Mouse (Mus musculus): ENCODE data around the gene Sh3rf3. TPM values are rescaled to one million over a fixed set of nuclear protein-coding genes. Genes with fewer than 3 reads are reported as not detected.

The Sh3rf3 gene
- total RNA-seq, 2 experiments from 2014 or later = 34.3 to 37.3 TPM

DNA sequence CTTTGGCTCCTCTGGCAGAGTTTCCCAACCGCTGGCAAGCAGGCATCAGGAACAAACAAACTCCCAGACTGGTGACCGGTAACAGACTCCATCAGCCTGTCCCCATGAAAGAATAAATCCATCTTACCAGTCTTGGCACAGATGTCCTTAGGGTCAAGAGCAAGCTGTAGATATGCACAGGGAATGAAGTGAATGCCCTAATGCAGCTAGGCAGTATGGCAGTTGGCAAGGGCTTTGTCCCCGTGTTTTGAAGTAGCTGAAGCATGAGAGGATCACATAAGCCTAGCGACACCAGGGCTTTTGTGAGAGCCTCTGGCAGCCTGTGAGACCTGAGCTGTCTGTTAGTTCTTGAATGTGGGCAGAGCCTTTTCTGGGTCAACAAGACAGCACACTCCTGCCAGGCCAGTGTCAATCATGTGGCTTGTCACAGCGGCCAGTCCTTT lies 93.9 kb downstream of the Sh3rf3 start:
- DNase-seq (ENCODE audit: extremely low spot score in 1 of 2, low spot score in 1 of 2) = no peak

- DNase-seq (ENCODE audit: extremely low spot score in 1 of 2, low spot score in 1 of 2) = no peak
Measured at GRCm38 (mm10) chr10:58908451-58908850, 95.3 kb downstream of the Sh3rf3 start.

- DNase-seq (ENCODE audit: extremely low spot score in 1 of 2, low spot score in 1 of 2) = no peak
Measured at GRCm38 (mm10) chr10:58915301-58916245, 102.4 kb downstream of the Sh3rf3 start.

- no peak for DNase-seq (ENCODE audit: extremely low spot score in 1 of 2, low spot score in 1 of 2)
Measured at GRCm38 (mm10) chr10:58921643-58922188, 108.6 kb downstream of the Sh3rf3 start.

DNA sequence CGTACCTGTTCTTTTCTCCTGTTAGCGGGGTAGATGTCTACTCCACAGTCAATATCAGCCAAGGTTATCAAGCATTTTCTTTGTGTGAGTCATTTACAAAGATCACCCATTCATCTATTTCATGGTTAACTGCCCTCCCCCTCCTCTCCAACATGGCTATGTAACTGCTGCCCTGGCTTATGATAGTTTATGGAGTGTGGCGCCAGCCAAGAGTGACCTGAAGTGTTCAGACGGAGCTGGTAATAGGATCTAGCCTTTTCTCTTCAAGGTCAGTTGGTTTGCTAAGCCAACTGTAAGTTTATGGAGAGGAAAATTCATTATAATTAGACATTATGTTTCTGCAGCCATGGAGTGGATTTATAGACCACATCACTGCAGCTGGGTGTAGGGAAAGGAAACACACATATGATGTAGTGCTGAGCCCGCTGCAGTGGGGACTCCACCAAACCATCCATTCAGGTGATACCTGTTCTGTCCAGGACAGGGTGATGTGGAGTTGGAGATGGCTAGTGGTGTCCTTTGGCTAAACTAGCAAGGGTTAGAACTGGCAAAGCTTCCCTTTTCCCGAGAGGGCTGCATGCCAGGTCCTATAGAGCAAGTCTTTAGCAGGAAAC lies 109.2 kb downstream of the Sh3rf3 start:
- no peak for DNase-seq (ENCODE audit: extremely low spot score in 1 of 2, low spot score in 1 of 2)

GRCm38 (mm10) chr10:58922993-58923392 lies 109.8 kb downstream of the Sh3rf3 start:
- DNase-seq (ENCODE audit: extremely low spot score in 1 of 2, low spot score in 1 of 2) = no peak

- no peak for DNase-seq (ENCODE audit: extremely low spot score in 1 of 2, low spot score in 1 of 2)
Measured at GRCm38 (mm10) chr10:58926578-58926977, 113.4 kb downstream of the Sh3rf3 start.

- DNase-seq (ENCODE audit: extremely low spot score in 1 of 2, low spot score in 1 of 2) = no peak
Measured at GRCm38 (mm10) chr10:58928952-58929442, 115.8 kb downstream of the Sh3rf3 start.

- no peak for DNase-seq (ENCODE audit: extremely low spot score in 1 of 2, low spot score in 1 of 2)
Measured at GRCm38 (mm10) chr10:58932151-58932773, 119.1 kb downstream of the Sh3rf3 start.

DNA sequence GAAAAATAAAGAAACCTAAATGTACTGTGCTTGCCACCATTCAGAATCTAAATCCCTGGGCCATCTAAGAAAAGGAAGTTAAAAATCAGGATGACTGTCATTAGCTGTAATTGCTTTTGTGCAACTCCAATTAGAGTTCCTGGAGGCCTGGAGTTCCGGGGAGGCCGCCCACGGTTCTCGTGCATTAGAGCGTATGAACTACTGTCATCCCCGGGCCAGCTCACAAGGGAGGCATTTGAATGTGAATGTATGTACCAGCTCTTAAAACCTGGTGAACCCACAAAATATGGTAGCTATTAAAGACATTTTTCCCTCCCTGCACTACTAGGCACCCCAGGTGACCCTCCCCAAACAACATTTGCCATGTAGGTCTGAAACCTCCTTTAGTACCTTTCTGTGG lies 122.4 kb downstream of the Sh3rf3 start:
- DNase-seq (ENCODE audit: extremely low spot score in 1 of 2, low spot score in 1 of 2) = no peak

DNA sequence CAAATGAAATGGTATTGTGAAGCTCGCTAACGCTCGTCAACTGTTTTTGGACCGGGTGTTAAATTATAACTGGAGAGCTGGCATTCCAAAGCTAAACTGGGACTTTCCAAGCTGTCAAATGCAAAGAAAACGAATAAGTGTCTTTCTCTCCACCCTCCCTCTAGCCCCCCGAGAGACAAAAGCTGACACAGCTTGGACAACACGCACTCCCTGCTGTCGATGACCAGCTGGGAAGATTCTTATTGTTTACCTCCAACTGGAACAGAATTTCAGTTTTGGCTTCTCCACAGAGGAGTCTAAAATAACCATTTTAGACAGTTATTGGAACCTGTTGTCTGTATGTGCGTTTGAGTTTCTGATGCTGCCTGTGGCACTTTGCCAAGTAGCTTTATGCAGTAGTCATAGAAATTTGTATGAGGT lies 123.3 kb downstream of the Sh3rf3 start:
- DNase-seq (ENCODE audit: extremely low spot score in 1 of 2, low spot score in 1 of 2) = no peak

DNA sequence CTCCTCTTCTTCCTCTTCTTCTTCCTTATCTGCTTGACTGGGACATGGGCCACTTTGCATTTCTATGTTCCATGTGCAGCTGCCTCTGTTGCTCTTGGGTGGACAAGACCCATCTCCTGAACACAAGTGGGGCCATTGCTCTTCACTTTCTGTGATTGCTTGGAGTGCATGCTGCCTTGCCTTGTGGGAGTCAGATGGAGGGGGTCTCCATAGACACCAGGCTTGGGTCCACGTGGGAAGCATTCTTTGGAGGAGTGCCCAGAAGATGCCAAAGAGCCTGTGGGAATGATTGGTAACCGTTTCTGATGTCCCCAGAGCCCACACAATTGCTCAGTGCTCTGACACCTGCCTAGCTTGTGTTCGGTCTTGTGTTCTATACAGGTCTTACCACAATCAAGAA lies 124.4 kb downstream of the Sh3rf3 start:
- DNase-seq (ENCODE audit: extremely low spot score in 1 of 2, low spot score in 1 of 2) = no peak

- no peak for DNase-seq (ENCODE audit: extremely low spot score in 1 of 2, low spot score in 1 of 2)
Measured at GRCm38 (mm10) chr10:58942819-58943218, 129.7 kb downstream of the Sh3rf3 start.

DNA sequence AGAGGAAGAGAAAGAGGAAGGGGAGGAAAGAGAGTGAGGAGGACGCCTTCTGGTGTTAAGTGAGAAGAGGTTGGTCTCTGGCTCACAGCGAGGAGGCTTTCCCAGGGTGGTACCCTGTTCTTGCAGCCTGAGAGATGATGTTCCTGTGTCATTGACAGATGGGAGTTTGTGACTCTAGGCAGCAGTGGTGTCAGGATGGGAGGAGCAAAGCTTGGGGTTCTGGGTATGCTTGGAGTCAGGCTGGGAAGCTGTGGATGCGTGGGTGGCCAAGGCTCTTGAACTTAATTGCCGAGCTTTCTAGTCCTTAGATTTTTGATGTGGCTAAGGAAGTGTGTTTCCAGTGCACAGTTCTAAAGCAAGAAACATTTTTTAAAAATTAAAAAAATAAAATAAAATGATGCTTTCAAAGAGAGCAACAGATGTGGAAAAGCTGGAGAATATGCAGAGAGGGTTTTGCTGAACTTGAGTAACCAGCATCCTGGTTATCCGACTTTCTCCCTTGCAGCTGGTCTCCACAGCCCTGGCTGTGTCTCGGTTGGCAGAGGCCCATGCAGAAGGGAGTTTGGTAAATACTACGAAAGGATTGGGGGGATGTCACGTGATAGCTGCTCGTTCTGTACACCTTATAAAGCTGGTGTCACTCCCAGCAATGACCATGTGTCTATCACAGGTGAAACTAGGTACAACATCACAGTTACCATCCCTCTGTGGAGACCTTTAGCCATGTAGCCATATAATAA lies 130.7 kb downstream of the Sh3rf3 start:
- no peak for DNase-seq (ENCODE audit: extremely low spot score in 1 of 2, low spot score in 1 of 2)

GRCm38 (mm10) chr10:58944930-58945329 lies 131.8 kb downstream of the Sh3rf3 start:
- no peak for DNase-seq (ENCODE audit: extremely low spot score in 1 of 2, low spot score in 1 of 2)

- DNase-seq (ENCODE audit: extremely low spot score in 1 of 2, low spot score in 1 of 2) = no peak
Measured at GRCm38 (mm10) chr10:58949770-58950638, 136.8 kb downstream of the Sh3rf3 start.

GRCm38 (mm10) chr10:58960193-58960592 lies 147.0 kb downstream of the Sh3rf3 start:
- DNase-seq (ENCODE audit: extremely low spot score in 1 of 2, low spot score in 1 of 2) = no peak

DNA sequence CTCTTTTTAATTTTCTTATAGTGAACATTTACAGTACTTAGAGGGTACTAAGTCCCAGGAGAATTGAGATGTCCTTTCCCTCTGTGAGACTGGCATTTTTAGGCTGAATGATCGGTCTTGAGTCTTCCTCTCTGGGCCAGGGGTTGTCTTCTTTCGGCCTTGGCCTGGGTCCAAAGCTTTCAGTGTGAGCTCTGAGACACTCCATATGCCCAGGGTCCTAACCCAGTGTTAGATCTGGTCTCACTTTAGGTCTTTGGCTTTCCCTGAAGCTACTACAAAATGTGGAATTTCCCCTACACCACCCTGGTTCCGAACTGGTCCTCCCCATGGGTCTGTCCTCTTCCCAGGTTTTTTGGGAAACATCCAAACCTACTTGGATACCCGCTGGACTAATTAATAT lies 155.1 kb downstream of the Sh3rf3 start:
- no peak for DNase-seq (ENCODE audit: extremely low spot score in 1 of 2, low spot score in 1 of 2)

- DNase-seq (ENCODE audit: extremely low spot score in 1 of 2, low spot score in 1 of 2) = no peak
Measured at GRCm38 (mm10) chr10:58969351-58969750, 156.2 kb downstream of the Sh3rf3 start.
